Mouse (Mus musculus) midbrain, postnatal 0 days (tissue): ENCODE measurements at regions not wholly inside any gene's neighbourhood (a gene's known extent, or its start where the extent isn't known, plus 50 kb on each side); places are given as distances from the start of the nearest gene placed in this dataset.

ENCODE experiments used
- ATAC-seq: fragments of 200-750 bp; cut with Nextera tagmentation; 2 replicates; pipeline ENCODE4 v1.8.0; 2017; ENCODE audit warnings: moderate number of reproducible peaks, mild to moderate bottlenecking, moderate TSS enrichment, moderate library complexity; ENCODE audit not compliant: low FRiP score
- DNase-seq: peaks from one replicate; pipeline ENCODE4 v3.0.0-alpha.2; 2015; ENCODE audit warnings: low spot score
- H3K27ac ChIP-seq: fragments of 300-500 bp; sonication (generic); 2 replicates; pipeline ENCODE4 v1.5.1; 2014; ENCODE audit warnings: low read depth, mild to moderate bottlenecking, low read length, mixed read lengths
- H3K27me3 ChIP-seq: fragments of 300-500 bp; sonication (generic); 2 replicates; pipeline ENCODE4 v1.6.1; 2014; ENCODE audit warnings: low read length, control low read depth, mixed read lengths; ENCODE audit not compliant: insufficient read depth
- H3K36me3 ChIP-seq: fragments of 300-500 bp; sonication (generic); 2 replicates; pipeline ENCODE4 v1.6.1; 2014; ENCODE audit warnings: low read length, control low read depth, mixed read lengths; ENCODE audit not compliant: insufficient read depth
- H3K4me1 ChIP-seq: fragments of 300-500 bp; sonication (generic); 2 replicates; pipeline ENCODE4 v1.6.1; 2014; ENCODE audit warnings: mild to moderate bottlenecking, control low read depth, antibody characterized with exemption, low read length, mixed read lengths; ENCODE audit not compliant: insufficient read depth
- H3K4me2 ChIP-seq: fragments of 300-500 bp; sonication (generic); 2 replicates; pipeline ENCODE4 v1.6.1; 2014; ENCODE audit warnings: low read depth, mild to moderate bottlenecking, low read length, mixed read lengths; ENCODE audit not compliant: poor library complexity, severe bottlenecking
- H3K4me3 ChIP-seq: fragments of 300-500 bp; sonication (generic); 2 replicates; pipeline ENCODE4 v1.5.1; 2014; ENCODE audit warnings: low read depth, mild to moderate bottlenecking, low read length, moderate library complexity
- H3K9ac ChIP-seq: fragments of 300-500 bp; sonication (generic); replicated peaks from 2 replicates; pipeline ENCODE4 v1.6.1; 2014; ENCODE audit warnings: mild to moderate bottlenecking, low read length, moderate library complexity, mixed read lengths; ENCODE audit not compliant: poor library complexity, severe bottlenecking
- H3K9me3 ChIP-seq: fragments of 300-500 bp; sonication (generic); 2 replicates; pipeline ENCODE4 v1.6.1; 2016; ENCODE audit warnings: low read length, control low read depth
- CTCF ChIP-seq: IDR thresholded peaks from 2 replicates; pipeline ENCODE4 v1.5.1; 2016; ENCODE audit warnings: antibody characterized with exemption, mild to moderate bottlenecking
- WGBS: fragments of 180-500 bp; shearing (Covaris S2); extraction: QIAGEN DNeasy Blood & Tissue Kit; methylation state at CpG from one replicate; pipeline ENCODE4 v1.1.7; 2014; 5-methylcytosine and 5-hydroxymethylcytosine counted together

- Histone ChIP-seq H3K4me3 (no peak overlapping the region), H3K27ac (no peak overlapping the region), H3K4me2 (no peak overlapping the region), H3K36me3 (no peaks in the 10 kb centered on the region), H3K27me3 (no peaks in the 10 kb centered on the region), H3K9me3 (no peaks in the 10 kb centered on the region), H3K9ac (no peak overlapping the region), H3K4me1 (0 out of 2 replicates have a peak, but pooled peaks cover 4% of the 10 kb centered on the region)
- DNase-seq = no peak
- no peak for TF ChIP-seq CTCF
- no peak for ATAC-seq
- 67% methylated on average over 2 of the region's 2 CpGs for WGBS
These were observed 109.1 kb upstream of the Syt6 start for GRCm38 (mm10) chr3:103465948-103466347.

DNA sequence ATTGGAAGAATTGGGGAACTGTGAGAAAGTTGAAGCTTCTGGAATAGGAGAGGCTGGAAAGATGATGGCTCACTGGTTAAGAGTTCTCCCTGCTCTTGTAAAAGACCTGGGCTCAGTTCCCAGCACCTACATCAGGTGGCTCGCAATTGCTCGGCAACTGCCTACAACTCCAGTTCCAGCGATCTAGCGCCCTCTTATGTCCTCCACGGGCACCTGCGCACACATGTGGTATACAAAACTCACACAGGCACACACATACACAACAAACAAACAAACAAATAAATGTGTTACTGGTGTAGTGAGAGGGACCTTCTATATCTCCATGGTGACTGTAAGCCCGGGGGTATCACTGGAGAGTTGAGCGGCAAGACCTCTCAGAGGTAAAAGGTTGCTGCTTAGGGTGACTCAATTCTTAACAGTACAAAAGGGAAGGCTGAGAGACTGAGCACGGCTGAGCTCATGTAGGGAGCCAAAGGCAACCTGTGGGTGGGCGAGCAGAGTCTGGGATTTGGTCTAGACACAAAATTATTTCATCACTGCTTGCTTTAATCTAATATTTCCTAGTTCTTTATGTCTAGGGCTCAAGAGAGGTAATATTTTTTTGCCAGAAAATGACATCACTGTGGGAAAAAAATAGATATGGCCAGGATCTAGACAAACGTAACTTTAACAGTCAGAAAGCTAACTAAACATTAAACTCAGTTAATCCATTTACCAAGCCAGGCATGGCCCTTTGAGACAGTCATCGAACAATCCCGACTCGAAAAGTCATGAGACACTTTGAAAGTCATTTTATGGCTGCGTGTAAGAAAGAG, 104.2 kb upstream of the Syt6 start:
- Histone ChIP-seq H3K36me3 (no peaks in the 10 kb centered on the region), H3K4me3 (no peak overlapping the region), H3K27ac (no peak overlapping the region), H3K4me2 (no peak overlapping the region), H3K9me3 (no peaks in the 10 kb centered on the region), H3K9ac (no peak overlapping the region), H3K4me1 (no peaks in the 10 kb centered on the region), H3K27me3 (no peaks in the 10 kb centered on the region)
- ATAC-seq = no peak
- no peak for DNase-seq
- WGBS = 69% methylated on average over 15 of the region's 15 CpGs
- no peak for TF ChIP-seq CTCF

GRCm38 (mm10) chr3:103472598-103472997, 102.4 kb upstream of the Syt6 start:
- Histone ChIP-seq H3K4me1 (no peaks in the 10 kb centered on the region), H3K4me3 (no peak overlapping the region), H3K27me3 (no peaks in the 10 kb centered on the region), H3K9me3 (no peaks in the 10 kb centered on the region), H3K36me3 (no peaks in the 10 kb centered on the region), H3K4me2 (no peak overlapping the region), H3K27ac (no peak overlapping the region), H3K9ac (no peak overlapping the region)
- ATAC-seq = no peak
- TF ChIP-seq CTCF = no peak
- WGBS = 83% methylated on average over 10 of the region's 10 CpGs
- no peak for DNase-seq

DNA sequence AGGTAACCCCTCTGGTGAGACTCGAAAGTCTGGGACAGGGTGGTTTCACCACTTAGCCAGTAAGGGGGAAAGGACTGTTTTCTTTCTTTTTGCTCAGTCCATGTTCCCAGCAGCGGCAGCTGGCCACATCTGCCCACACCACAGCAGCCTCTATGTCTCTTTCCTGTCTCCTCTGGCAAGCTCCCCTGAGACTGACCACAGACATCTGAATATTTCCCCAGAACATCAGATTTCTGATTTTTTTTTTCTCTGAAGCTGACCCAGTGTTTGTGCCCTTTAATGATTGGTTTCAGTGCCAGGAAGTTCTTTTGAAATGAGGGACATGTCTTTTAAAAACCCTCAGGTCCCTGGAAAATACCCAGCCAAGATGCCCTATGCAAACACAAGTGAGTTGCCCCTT, 101.7 kb upstream of the Syt6 start:
- no peak for TF ChIP-seq CTCF
- no peak for DNase-seq
- Histone ChIP-seq H3K4me3 (no peak overlapping the region), H3K27ac (no peak overlapping the region), H3K36me3 (no peaks in the 10 kb centered on the region), H3K4me2 (no peak overlapping the region), H3K4me1 (no peaks in the 10 kb centered on the region), H3K27me3 (no peaks in the 10 kb centered on the region), H3K9ac (no peak overlapping the region), H3K9me3 (no peaks in the 10 kb centered on the region)
- ATAC-seq = no peak
- WGBS = 82% methylated on average over 2 of the region's 2 CpGs

- no peaks in the 10 kb centered on the region for H3K4me1 ChIP-seq
- H3K9ac ChIP-seq = no peak overlapping the region
- H3K9me3 ChIP-seq = no peaks in the 10 kb centered on the region
- no peak overlapping the region for H3K27ac ChIP-seq
- H3K4me2 ChIP-seq = no peak overlapping the region
- ATAC-seq (no peak), DNase-seq (no peak)
- 80% methylated on average over 2 of the region's 2 CpGs for whole genome bisulfite sequencing
- no peak for TF ChIP-seq CTCF
- no peaks in the 10 kb centered on the region for H3K36me3 ChIP-seq
- no peaks in the 10 kb centered on the region for H3K27me3 ChIP-seq
- no peak overlapping the region for H3K4me3 ChIP-seq
These were observed 95.0 kb upstream of the Syt6 start for GRCm38 (mm10) chr3:103479845-103480543.

GRCm38 (mm10) chr3:103480676-103481075, 94.4 kb upstream of the Syt6 start:
- H3K9me3 ChIP-seq = no peaks in the 10 kb centered on the region
- ATAC-seq = no peak
- WGBS = 81% methylated on average over 7 of the region's 7 CpGs
- no peak for TF ChIP-seq CTCF
- no peak overlapping the region for H3K4me3 ChIP-seq
- no peaks in the 10 kb centered on the region for H3K36me3 ChIP-seq
- no peak overlapping the region for H3K27ac ChIP-seq
- no peak overlapping the region for H3K9ac ChIP-seq
- H3K4me2 ChIP-seq = no peak overlapping the region
- DNase-seq = no peak
- no peaks in the 10 kb centered on the region for H3K4me1 ChIP-seq
- no peaks in the 10 kb centered on the region for H3K27me3 ChIP-seq
